Mouse (Mus musculus) heart, adult 9 months (tissue): ENCODE results near the gene Mtg2.

Experiments
- DNase-seq, 2 experiments: peaks; one replicate each; pipeline ENCODE4 v3.0.0; 2022; ENCODE audit warnings: low spot score in 2 of 2

Gene Mtg2

DNA sequence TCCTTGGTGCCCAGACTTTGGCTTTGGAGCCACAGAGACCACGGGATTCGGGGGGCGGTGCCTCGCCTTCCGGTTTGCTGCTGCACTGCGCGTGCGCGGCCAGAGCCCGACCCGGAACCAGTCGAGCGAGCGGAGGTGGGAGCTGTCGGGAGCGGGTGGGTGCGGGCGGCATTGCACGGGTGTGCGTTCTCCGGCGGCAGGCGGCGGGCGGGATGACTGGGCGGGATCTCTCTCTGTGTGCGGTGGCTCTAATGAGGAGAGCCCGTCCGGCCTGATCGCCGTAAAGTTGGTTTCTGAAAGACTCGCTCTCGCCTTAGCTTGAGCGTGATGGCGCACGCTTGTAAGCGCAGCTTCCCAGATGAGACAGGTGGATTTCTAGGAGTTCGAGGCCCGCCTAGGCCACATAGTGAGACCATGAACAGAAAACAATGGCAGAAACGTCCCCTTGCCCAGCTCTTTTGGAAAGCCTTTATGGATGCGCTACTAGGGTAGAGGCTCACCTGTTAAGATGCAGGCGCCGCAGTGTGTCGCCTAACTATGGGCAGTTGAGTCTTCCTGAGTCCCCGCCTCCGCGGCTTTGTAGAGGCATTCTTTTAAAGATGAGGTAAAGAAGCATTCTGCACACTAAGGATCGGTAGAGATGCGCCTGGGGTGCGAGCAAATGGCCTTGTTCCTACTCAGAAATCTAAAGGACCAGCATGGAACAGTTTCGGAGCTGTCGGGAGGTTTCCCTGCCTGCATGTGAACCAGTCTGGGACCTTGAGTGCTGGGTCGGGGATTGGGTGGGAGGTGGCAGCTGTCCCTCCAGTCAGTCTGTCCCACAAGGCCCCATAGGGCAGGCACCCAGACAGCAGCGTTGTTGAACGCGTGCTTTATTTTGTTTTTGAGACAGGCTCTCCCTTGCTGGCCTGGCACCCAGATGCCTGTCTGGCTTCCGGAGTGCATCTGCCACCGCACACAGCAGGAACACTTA lies at the start of gene Mtg2:
Gene Mtg2 (plus strand): TSS at position 108 of the 973 bp plus-strand sequence.
- DNase-seq = peak; percentile 93 to 95

DNA sequence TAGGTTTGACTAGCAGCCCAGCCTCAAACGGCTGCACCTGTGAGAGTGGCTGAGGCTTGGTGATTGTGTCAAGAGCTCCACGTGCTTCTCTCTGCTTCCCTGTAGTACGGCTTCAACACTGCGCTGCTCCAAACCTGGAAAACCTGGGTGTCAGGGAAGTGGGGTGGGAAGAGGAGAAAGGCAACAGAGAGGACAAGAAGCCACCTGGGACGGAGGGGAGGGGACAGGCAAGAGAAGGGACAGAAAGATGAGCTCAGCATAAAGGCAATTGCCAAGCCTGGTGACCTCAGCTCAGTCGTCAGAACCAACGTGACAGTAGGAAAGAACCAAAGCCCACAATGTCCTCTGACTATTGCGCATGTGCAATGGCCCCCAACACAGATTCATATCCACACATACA lies 49.5 kb upstream of the Mtg2 start:
- DNase-seq = no peak

- no peak for DNase-seq
These were observed 47.6 kb upstream of the Mtg2 start for GRCm38 (mm10) chr2:180022751-180023150.

GRCm38 (mm10) chr2:180024401-180025098 lies 45.8 kb upstream of the Mtg2 start, which contains the start of gene Lsm14b:
Gene Lsm14b (plus strand): TSS chr2:180024987.
- peak; percentile 99 for DNase-seq

DNA sequence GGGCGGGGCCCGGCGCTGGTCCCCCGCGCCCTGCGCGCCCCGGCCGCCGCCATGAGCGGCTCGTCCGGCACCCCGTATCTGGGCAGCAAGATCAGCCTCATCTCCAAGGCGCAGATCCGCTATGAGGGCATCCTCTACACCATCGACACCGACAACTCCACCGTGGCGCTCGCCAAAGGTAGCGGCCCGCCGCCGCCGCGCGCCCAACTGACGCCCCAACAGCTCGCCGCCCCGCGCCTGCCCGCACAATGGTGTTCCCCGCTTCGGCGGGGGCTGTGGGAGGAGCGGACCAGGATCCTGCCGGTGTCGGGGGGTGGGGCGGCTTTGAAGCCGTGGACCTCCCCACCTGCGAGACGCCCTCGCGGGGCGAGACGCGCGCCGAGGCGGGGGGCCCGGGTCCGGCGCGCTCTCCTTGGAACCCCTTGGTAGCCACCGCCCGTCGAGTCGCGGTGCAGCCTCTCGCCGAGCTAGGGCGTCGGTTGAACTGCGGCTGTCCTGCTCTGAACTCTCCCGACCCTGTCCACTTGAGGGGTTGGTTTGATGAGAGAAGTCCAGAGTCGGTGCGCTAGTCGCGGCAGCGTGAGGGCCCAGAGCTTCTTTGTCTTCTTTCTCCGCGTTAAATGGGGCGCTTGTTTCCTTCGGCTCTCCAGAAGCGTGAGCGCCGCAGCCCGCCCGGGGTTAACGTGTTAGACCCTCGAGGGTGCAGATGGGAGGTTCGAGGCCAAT lies 45.1 kb upstream of the Mtg2 start:
- DNase-seq = no peak

DNA sequence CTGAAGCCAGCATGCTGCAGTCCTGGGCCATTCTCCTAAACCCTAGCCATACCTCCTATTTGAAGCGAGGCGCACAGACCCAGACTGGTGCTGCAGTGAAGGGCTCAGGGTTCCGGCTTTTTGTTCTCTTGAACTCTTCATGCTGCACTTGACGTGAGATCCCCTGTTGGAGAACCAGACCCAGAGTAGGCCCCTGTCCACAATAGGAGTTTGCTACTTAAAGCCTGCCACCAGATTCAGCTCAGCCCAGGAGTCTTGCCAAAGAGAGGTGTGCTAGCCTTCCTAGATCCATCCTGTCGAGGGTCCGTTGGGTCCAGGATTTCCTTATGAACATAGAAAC lies 44.6 kb upstream of the Mtg2 start:
- DNase-seq = no peak

DNA sequence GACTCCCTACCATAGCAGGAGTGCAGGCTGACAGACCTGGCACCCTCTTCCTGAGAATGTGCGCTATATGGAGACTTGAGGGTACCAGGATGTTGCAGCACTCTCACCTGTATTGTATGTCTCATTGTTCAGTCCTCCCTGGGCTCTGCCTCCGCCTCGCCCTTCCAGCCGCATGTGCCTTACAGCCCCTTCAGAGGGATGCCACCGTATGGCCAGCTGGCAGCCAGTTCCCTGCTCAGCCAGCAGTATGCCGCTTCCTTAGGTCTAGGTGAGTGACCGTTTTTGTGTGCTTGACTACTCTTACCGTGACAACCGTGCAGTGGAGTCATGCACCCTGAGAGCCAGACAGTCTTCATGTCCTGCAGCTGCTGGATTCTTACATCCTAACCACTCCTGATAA lies 42.6 kb upstream of the Mtg2 start:
- DNase-seq = no peak

GRCm38 (mm10) chr2:180031270-180031669 lies 39.1 kb upstream of the Mtg2 start:
- no peak for DNase-seq

DNA sequence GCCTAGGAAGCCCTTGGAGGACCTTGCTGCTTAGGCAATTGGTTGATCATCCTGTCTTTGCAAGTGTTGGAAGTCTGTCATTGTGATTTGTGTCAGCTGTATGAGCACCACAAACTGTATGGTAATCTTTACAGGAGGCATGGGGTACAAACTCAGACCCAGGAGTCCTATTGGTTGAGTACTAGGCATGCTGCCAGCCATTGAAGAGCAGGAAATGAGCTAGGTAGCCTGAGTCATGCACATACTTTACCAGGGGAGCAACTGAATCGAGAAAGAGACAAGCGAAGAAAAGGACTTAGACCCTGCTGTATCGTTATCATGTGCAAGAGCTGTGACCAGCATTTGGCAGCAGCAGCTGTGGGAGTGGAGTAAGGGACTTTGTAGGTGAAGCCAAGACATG lies 37.5 kb upstream of the Mtg2 start:
- DNase-seq = no peak

DNA sequence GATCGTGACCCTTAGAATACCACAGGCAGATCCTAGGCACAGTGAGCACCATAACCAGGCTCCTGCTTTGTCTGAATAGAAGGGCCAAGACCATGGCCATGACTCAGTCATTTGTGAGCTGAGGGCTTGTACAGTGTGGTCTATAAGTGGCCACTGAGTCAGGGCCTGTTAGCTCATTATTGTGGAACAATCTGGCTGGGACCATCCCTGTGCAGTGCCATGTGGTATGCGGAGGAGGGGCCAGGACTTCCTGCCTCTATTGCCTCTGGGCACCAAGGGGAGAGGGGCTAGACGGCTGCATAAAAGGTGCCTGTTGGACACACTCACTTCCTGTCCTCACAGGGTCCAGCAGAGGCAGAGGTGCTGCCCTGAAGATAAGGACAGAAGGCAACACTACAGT lies 36.4 kb upstream of the Mtg2 start:
- no peak for DNase-seq

DNA sequence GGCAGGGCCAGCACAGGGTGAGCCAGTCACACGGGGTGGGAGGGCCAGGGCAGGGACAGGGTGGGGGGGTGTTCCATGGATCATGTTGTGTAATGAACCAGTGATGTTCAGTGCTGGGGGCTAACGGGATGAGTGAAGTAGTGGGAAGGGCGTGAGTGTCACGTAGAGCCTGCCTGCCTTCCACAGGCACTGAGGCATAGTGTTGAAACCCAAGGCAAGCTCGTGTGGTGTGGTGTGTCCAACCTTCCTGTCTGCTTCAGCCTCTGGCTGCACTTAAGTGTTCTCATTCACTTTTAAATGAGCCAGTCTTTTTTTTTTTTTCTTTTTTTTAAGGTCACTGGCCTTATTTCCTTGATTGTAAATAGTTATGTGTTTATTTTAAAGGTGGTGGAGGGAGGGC lies 35.6 kb upstream of the Mtg2 start:
- DNase-seq = no peak

DNA sequence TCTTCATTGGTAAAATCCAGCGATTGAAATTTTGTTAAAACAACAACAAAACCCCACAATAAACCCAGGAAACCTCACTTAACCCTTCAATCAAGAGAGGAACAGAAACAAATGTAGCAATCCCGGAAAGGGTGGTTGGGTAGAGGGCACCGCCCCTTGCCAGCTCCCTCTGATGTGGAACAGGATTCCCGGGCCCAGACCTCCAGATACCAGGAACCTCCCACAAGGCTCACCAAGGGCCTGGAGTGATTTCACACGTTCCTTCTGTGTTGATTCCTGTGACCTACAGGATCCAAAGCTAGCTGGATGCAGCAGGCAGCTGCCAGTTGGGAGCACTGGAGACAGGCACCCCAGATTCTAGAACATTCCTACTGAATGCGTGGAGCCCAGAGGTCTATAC lies 30.0 kb upstream of the Mtg2 start:
- DNase-seq = no peak

DNA sequence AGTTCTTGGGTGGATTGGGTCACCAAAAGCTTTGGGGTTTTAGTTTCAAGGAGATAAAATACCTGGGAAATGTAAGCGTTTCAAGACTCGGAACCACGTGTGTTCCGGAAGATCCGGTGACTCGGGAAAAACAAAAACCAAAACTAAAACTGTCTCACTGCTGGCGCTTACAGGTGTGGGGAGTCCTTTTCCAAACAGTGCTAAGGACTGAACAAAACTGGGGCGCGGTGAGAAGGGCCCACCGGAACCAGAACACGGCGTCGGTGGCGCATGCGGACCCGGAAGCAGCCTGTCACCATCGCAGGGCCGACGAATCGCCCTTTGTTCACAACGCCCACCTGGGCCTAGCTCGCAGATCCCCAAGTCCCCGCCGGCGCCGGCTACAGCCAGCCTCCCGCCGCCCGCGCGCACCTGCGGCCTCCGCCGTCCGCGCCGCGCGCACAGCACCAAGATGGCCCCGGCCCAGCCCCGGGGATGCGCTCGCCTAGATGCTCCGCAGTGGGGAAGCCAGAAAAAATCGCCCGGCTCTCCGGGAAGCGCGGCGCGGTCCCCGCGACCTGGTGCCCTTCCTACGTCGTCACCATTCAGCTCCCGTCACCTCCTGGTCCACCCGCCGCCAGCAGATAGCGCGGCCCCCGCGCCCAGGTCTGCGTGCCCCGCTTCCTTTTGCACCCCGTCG lies 28.7 kb upstream of the Mtg2 start:
- peak in 1 of 2 experiments; percentile 18 for DNase-seq

DNA sequence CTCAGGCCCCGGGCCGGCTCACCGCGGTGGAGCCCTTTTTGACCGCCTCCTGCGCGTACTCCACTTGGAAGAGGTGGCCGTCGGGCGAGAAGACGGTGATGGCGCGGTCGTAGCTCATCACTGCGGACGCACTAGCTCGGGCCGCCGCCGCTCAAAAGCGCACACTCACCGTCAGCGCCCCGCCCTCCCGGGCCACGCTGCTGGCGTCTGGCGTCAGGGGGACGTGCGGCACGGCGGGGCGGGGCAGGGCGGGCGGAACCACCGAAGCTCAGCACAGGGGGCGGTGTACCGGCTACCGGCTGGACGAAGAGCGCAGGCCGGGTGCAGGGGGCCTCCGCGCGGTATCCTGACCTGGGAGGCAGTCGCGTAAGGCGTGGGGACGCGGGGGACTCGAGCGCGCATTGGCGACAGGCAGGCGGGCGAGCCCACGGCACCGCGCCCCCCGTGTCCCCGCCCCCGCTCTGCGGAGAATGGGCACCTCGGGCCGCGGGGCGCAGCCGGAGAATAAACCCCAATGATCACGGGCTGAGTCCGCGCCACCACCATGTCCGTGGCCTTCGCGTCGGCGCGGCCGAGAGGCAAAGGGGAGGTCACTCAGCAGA lies 28.0 kb upstream of the Mtg2 start, which contains the start of the genes Psma7 and Ss18l1:
Gene Psma7 (minus strand): TSS at position 178 of the 602 bp plus-strand sequence.
Gene Ss18l1 (plus strand): TSS at position 254 of the 602 bp plus-strand sequence.
- peak; percentile 81 to 88 for DNase-seq

GRCm38 (mm10) chr2:180042858-180043515 lies 27.4 kb upstream of the Mtg2 start:
- no peak for DNase-seq

GRCm38 (mm10) chr2:180045283-180045682 lies 25.1 kb upstream of the Mtg2 start:
- peak; percentile 44 to 57 for DNase-seq

GRCm38 (mm10) chr2:180047580-180047979 lies 22.8 kb upstream of the Mtg2 start:
- DNase-seq = no peak

DNA sequence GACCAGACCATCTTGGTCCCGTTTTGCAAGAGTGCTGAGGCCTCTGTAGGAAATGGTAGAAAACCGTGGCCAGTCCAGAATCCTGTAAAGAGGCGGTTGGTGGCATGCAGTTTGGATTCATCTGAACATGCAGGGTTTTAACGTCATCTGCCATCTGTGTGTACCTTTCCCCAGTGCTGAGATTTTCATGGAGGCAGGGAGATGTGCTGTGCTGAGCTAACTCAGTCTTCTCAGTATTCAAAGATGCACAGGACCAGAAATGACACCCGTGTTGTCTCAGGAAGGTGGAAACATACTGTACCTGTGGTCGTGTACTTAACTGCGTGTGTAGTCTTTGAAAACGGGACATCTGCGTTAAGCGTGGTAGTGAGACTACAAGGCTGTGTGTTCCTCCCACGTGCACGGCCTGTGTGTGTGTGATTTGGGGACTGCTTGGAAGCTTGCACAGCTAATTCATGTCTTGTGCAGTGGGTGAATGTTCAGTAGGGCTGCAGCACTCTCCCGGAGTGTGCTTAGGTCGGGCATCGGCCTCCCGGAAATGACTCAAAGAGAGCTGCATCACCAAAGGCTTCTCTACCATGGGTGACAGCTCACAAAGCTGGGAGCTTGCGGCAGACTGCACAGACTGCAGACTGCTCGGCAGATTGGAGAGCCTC lies 22.3 kb upstream of the Mtg2 start:
- no peak for DNase-seq

- peak; percentile 30 to 67 for DNase-seq
These were observed 19.4 kb upstream of the Mtg2 start for GRCm38 (mm10) chr2:180050986-180051385.
